Mouse (Mus musculus): ENCODE results near the gene Mrps2.

GRCm38 (mm10) chr2:28446181-28446514 lies 21.7 kb upstream of the Mrps2 start:
- TF ChIP-seq CEBPB (IDR thresholded peaks at IDR 0.05; ENCODE audit: insufficient read depth, poor library complexity, severe bottlenecking) (no peak), USF1 (IDR thresholded peaks at IDR 0.05; ENCODE audit: low read depth) (no peak), POLR2A (IDR thresholded peaks at IDR 0.05; ENCODE audit: insufficient read length, low read depth) (no peak), MYOD1 (IDR thresholded peaks at IDR 0.05; ENCODE audit: control insufficient read depth in 1 of 3, insufficient read length in 2 of 3, low read depth in 2 of 3) (no peak), REST (IDR thresholded peaks at IDR 0.05; ENCODE audit: insufficient read depth, insufficient read length) (no peak), MAX (IDR thresholded peaks at IDR 0.05; ENCODE audit: low read depth) (no peak), TCF12 (IDR thresholded peaks at IDR 0.05; ENCODE audit: insufficient read depth, poor library complexity, severe bottlenecking) (no peak), POLR2AphosphoS2 (IDR thresholded peaks at IDR 0.05; ENCODE audit: insufficient read length, low read depth) (no peak), E2F4 (IDR thresholded peaks at IDR 0.05; ENCODE audit: insufficient read depth) (no peak), SRF (IDR thresholded peaks at IDR 0.05; ENCODE audit: control insufficient read depth, insufficient read length, low read depth) (no peak), MYOG (IDR thresholded peaks at IDR 0.05; ENCODE audit: control insufficient read depth in 1 of 3, insufficient read depth in 1 of 3, insufficient read length in 2 of 3, low read depth in 2 of 3) (no peak), TCF3 (IDR thresholded peaks at IDR 0.05; ENCODE audit: insufficient read length, low read depth) (no peak)

Data from myocyte (in vitro differentiated cells).